Mouse (Mus musculus): ENCODE data around the gene Mark2. TPM values are rescaled to one million over a fixed set of nuclear protein-coding genes. Genes with fewer than 3 reads are reported as not detected.

Mark2 gene
- polyA plus RNA-seq, 1 experiment from 2014 or later: 51.9 TPM

GRCm38 (mm10) chr19:7269290-7270044 is 72.2 kb downstream of the Mark2 start:
- H3K27me3 ChIP-seq (replicated peaks): no peaks in the 10 kb centered on the region
- H3K4me2 ChIP-seq: peak overlapping the region; percentile 86
- no peaks in the 10 kb centered on the region for H3K9me3 ChIP-seq (replicated peaks)
- H3K9ac ChIP-seq (replicated peaks): peak overlapping the region; percentile 86
- H3K4me1 ChIP-seq: peaks cover 79% of the 10 kb centered on the region
- peaks cover 38% of the 10 kb centered on the region for H3K36me3 ChIP-seq
- ATAC-seq (ENCODE audit: low FRiP score): no peak
- H3K4me3 ChIP-seq (replicated peaks): peak overlapping the region; percentile 76
- WGBS: 11% methylated on average over 11 of the region's 11 CpGs
- H3K27ac ChIP-seq (replicated peaks): peak overlapping the region; percentile 91; the same call in 1 of the 2 replicates

GRCm38 (mm10) chr19:7268722-7269090 is 73.0 kb downstream of the Mark2 start:
- Histone ChIP-seq H3K9me3 (replicated peaks) (no peaks in the 10 kb centered on the region), H3K9ac (replicated peaks) (peak overlapping the region; percentile 86), H3K27me3 (replicated peaks) (no peaks in the 10 kb centered on the region), H3K4me2 (peak overlapping the region; percentile 86), H3K27ac (replicated peaks) (peak overlapping the region; percentile 91), H3K4me1 (peaks cover 76% of the 10 kb centered on the region), H3K4me3 (replicated peaks) (peak overlapping the region; percentile 76), H3K36me3 (peaks cover 31% of the 10 kb centered on the region)
- ATAC-seq (ENCODE audit: low FRiP score): peak; percentile 23
- under 1% methylated on average over 30 of the region's 30 CpGs for WGBS

- H3K4me1 ChIP-seq: peaks cover 76% of the 10 kb centered on the region
- under 1% methylated on average over 65 of the region's 97 CpGs for WGBS
- peak; percentile 65 for ATAC-seq (ENCODE audit: low FRiP score)
These were observed 73.6 kb downstream of the Mark2 start for GRCm38 (mm10) chr19:7267781-7268721.

GRCm38 (mm10) chr19:7267091-7267741 is 74.4 kb downstream of the Mark2 start, which contains the start of gene Rcor2:
Gene Rcor2, plus strand, starts transcription at chr19:7267325.
- H3K36me3 ChIP-seq: peaks cover 16% of the 10 kb centered on the region
- peak; percentile 37 for ATAC-seq (ENCODE audit: low FRiP score)
- peaks cover 73% of the 10 kb centered on the region for H3K4me1 ChIP-seq
- H3K9me3 ChIP-seq (replicated peaks): no peaks in the 10 kb centered on the region
- peak within 1 kb of the TSS; percentile 86 for H3K9ac ChIP-seq (replicated peaks)
- peak within 1 kb of the TSS; percentile 86 for H3K4me2 ChIP-seq
- H3K27ac ChIP-seq (replicated peaks): peak within 1 kb of the TSS; percentile 91
- peak within 1 kb of the TSS; percentile 76 for H3K4me3 ChIP-seq (replicated peaks)
- WGBS: under 1% methylated on average over 28 of the region's 28 CpGs
- H3K27me3 ChIP-seq (replicated peaks): no peaks in the 10 kb centered on the region

More at GRCm38 (mm10) chr19:7267781-7268721, 73.6 kb downstream of the Mark2 start:
- H3K9me3 ChIP-seq (replicated peaks): no peaks in the 10 kb centered on the region
- H3K36me3 ChIP-seq: peaks cover 25% of the 10 kb centered on the region
- H3K4me3 ChIP-seq (replicated peaks): peak overlapping the region; percentile 76
- H3K9ac ChIP-seq (replicated peaks): peak overlapping the region; percentile 86
- peak overlapping the region; percentile 86 for H3K4me2 ChIP-seq
- no peaks in the 10 kb centered on the region for H3K27me3 ChIP-seq (replicated peaks)
- peak overlapping the region; percentile 91 for H3K27ac ChIP-seq (replicated peaks)

- Histone ChIP-seq H3K27me3 (replicated peaks) (no peaks in the 10 kb centered on the region), H3K27ac (replicated peaks) (peak overlapping the region; percentile 91), H3K4me3 (replicated peaks) (no peak overlapping the region), H3K4me1 (peaks cover 68% of the 10 kb centered on the region), H3K4me2 (peak overlapping the region; percentile 86; the same call in 1 of the 2 replicates), H3K9ac (replicated peaks) (no peak overlapping the region), H3K9me3 (replicated peaks) (no peaks in the 10 kb centered on the region), H3K36me3 (peaks cover 10% of the 10 kb centered on the region)
- no peak for ATAC-seq (ENCODE audit: low FRiP score)
- WGBS: 26% methylated on average over 4 of the region's 4 CpGs
These were observed 75.2 kb downstream of the Mark2 start for GRCm38 (mm10) chr19:7266421-7266831.

GRCm38 (mm10) chr19:7265478-7266191 is 76.0 kb downstream of the Mark2 start:
- no peak overlapping the region for H3K4me3 ChIP-seq (replicated peaks)
- H3K9me3 ChIP-seq (replicated peaks): no peaks in the 10 kb centered on the region
- no peak for ATAC-seq (ENCODE audit: low FRiP score)
- no peak overlapping the region for H3K9ac ChIP-seq (replicated peaks)
- peaks cover 3% of the 10 kb centered on the region; the same call in 1 of the 2 replicates for H3K36me3 ChIP-seq
- H3K4me2 ChIP-seq: no peak overlapping the region
- H3K4me1 ChIP-seq: peaks cover 60% of the 10 kb centered on the region
- peak overlapping the region; percentile 91 for H3K27ac ChIP-seq (replicated peaks)
- H3K27me3 ChIP-seq (replicated peaks): no peaks in the 10 kb centered on the region
- WGBS: 9% methylated on average over 14 of the region's 14 CpGs

GRCm38 (mm10) chr19:7264766-7265331 is 76.8 kb downstream of the Mark2 start:
- Histone ChIP-seq H3K27me3 (replicated peaks) (no peaks in the 10 kb centered on the region), H3K4me3 (replicated peaks) (no peak overlapping the region), H3K9me3 (replicated peaks) (no peaks in the 10 kb centered on the region), H3K9ac (replicated peaks) (no peak overlapping the region), H3K4me2 (no peak overlapping the region), H3K27ac (replicated peaks) (peak overlapping the region; percentile 46; the same call in 1 of the 2 replicates), H3K36me3 (no peaks in the 10 kb centered on the region), H3K4me1 (peaks cover 52% of the 10 kb centered on the region)
- 26% methylated on average over 6 of the region's 6 CpGs for WGBS
- ATAC-seq (ENCODE audit: low FRiP score): no peak

GRCm38 (mm10) chr19:7264088-7264765 is 77.4 kb downstream of the Mark2 start:
- WGBS: 23% methylated on average over 9 of the region's 9 CpGs
- no peaks in the 10 kb centered on the region for H3K9me3 ChIP-seq (replicated peaks)
- H3K4me1 ChIP-seq: peaks cover 46% of the 10 kb centered on the region
- no peak overlapping the region for H3K4me3 ChIP-seq (replicated peaks)
- no peaks in the 10 kb centered on the region for H3K27me3 ChIP-seq (replicated peaks)
- no peak overlapping the region for H3K9ac ChIP-seq (replicated peaks)
- no peak for ATAC-seq (ENCODE audit: low FRiP score)
- H3K27ac ChIP-seq (replicated peaks): 0 out of 2 replicates have a peak overlapping the region, but pooled peaks have one; percentile 14
- H3K4me2 ChIP-seq: no peak overlapping the region
- H3K36me3 ChIP-seq: no peaks in the 10 kb centered on the region

- Histone ChIP-seq H3K9ac (replicated peaks) (no peak overlapping the region), H3K9me3 (replicated peaks) (no peaks in the 10 kb centered on the region), H3K4me3 (replicated peaks) (no peak overlapping the region), H3K36me3 (no peaks in the 10 kb centered on the region), H3K4me1 (peaks cover 35% of the 10 kb centered on the region), H3K27ac (replicated peaks) (no peak overlapping the region), H3K27me3 (replicated peaks) (no peaks in the 10 kb centered on the region), H3K4me2 (no peak overlapping the region)
- WGBS: 97% methylated on average over 1 of the region's 1 CpGs
- ATAC-seq (ENCODE audit: low FRiP score): no peak
These were observed 79.1 kb downstream of the Mark2 start for GRCm38 (mm10) chr19:7262592-7262991.

- Histone ChIP-seq H3K27ac (replicated peaks) (no peak overlapping the region), H3K9me3 (replicated peaks) (no peaks in the 10 kb centered on the region), H3K4me1 (peaks cover 29% of the 10 kb centered on the region), H3K27me3 (replicated peaks) (no peaks in the 10 kb centered on the region), H3K36me3 (no peaks in the 10 kb centered on the region), H3K4me2 (no peak overlapping the region), H3K9ac (replicated peaks) (no peak overlapping the region), H3K4me3 (replicated peaks) (no peak overlapping the region)
- no peak for ATAC-seq (ENCODE audit: low FRiP score)
- whole genome bisulfite sequencing: 93% methylated on average over 3 of the region's 3 CpGs
These were observed 79.7 kb downstream of the Mark2 start for GRCm38 (mm10) chr19:7261964-7262363.

Data from neural tube, embryonic 15.5 days (tissue).